Mouse (Mus musculus): ENCODE data around the gene Slc10a4. TPM values are rescaled to one million over a fixed set of nuclear protein-coding genes. Genes with fewer than 3 reads are reported as not detected.
"Not testable (repeated sequence)": the region's sequence is repeated elsewhere in the genome, so short reads cannot be mapped to it uniquely, and the experiment has no call there.

Slc10a4 gene
- total RNA-seq, 2 experiments from 2014 or later: not detected

- not testable (repeated sequence) for ATAC-seq (replicated peaks; ENCODE audit: poor library complexity, severe bottlenecking)
Observed at GRCm38 (mm10) chr5:73012884-73013610, 6.4 kb downstream of the Slc10a4 start.

GRCm38 (mm10) chr5:73013611-73014287 is 7.1 kb downstream of the Slc10a4 start:
- ATAC-seq (replicated peaks; ENCODE audit: poor library complexity, severe bottlenecking): peak; percentile 62

GRCm38 (mm10) chr5:73014745-73015144 is 8.1 kb downstream of the Slc10a4 start:
- no peak for ATAC-seq (replicated peaks; ENCODE audit: poor library complexity, severe bottlenecking)

GRCm38 (mm10) chr5:73023801-73024200 is 17.1 kb downstream of the Slc10a4 start:
- no peak for ATAC-seq (replicated peaks; ENCODE audit: poor library complexity, severe bottlenecking)

- no peak for ATAC-seq (replicated peaks; ENCODE audit: poor library complexity, severe bottlenecking)
Observed at GRCm38 (mm10) chr5:73028646-73029045, 22.0 kb downstream of the Slc10a4 start.

GRCm38 (mm10) chr5:73032481-73032880 is 25.8 kb downstream of the Slc10a4 start:
- ATAC-seq (replicated peaks; ENCODE audit: poor library complexity, severe bottlenecking): no peak

GRCm38 (mm10) chr5:73044055-73044454 is 37.4 kb downstream of the Slc10a4 start:
- no peak for ATAC-seq (replicated peaks; ENCODE audit: poor library complexity, severe bottlenecking)

GRCm38 (mm10) chr5:73047651-73048245 is 41.1 kb downstream of the Slc10a4 start:
- no peak for ATAC-seq (replicated peaks; ENCODE audit: poor library complexity, severe bottlenecking)

GRCm38 (mm10) chr5:73053933-73054332 is 47.2 kb downstream of the Slc10a4 start:
- ATAC-seq (replicated peaks; ENCODE audit: poor library complexity, severe bottlenecking): no peak

- ATAC-seq (replicated peaks; ENCODE audit: poor library complexity, severe bottlenecking): 0 out of 2 replicates have a peak, but pooled peaks have one; percentile 33
Observed at GRCm38 (mm10) chr5:73056457-73056856, 49.8 kb downstream of the Slc10a4 start.

- no peak for ATAC-seq (replicated peaks; ENCODE audit: poor library complexity, severe bottlenecking)
Observed at GRCm38 (mm10) chr5:73056937-73057336, 50.3 kb downstream of the Slc10a4 start.

- no peak for ATAC-seq (replicated peaks; ENCODE audit: poor library complexity, severe bottlenecking)
Observed at GRCm38 (mm10) chr5:73061506-73062155, 54.9 kb downstream of the Slc10a4 start.

Other genes with a start within 250 kb of the Slc10a4 start
- gene Tec, start 138.4 kb upstream of the Slc10a4 start, total RNA-seq (2014; fragmentation: Nextera tagmentation): 36.0 and 42.9 TPM in 2 replicates
- gene Tec, start 138.4 kb upstream of the Slc10a4 start, total RNA-seq (2017): 33.9 and 39.8 TPM in 2 replicates
- gene Slain2, start 92.6 kb upstream of the Slc10a4 start, total RNA-seq (2014; fragmentation: Nextera tagmentation): 44.5 and 60.4 TPM in 2 replicates
- gene Slain2, start 92.6 kb upstream of the Slc10a4 start, total RNA-seq (2017): 58.3 and 70.7 TPM in 2 replicates
- not detected in 2 replicates for gene Gm10135, start 32.2 kb upstream of the Slc10a4 start, total RNA-seq (2014; fragmentation: Nextera tagmentation)
- gene Gm10135, start 32.2 kb upstream of the Slc10a4 start, total RNA-seq (2017): not detected in 2 replicates
- 64.8 and 74.0 TPM in 2 replicates for gene Fryl, start 249.7 kb downstream of the Slc10a4 start, total RNA-seq (2014; fragmentation: Nextera tagmentation)
- gene Fryl, start 249.7 kb downstream of the Slc10a4 start, total RNA-seq (2017): 75.9 and 87.8 TPM in 2 replicates